Mouse (Mus musculus) erythroblast, embryonic 14.5 days (primary cell): ENCODE measurements at regions not wholly inside any gene's neighbourhood (a gene's known extent, or its start where the extent isn't known, plus 50 kb on each side); places are given as distances from the start of the nearest gene placed in this dataset.

Experiments
- H3K27me3 ChIP-seq: 2 replicates; pipeline ENCODE4 v1.6.1; 2012; ENCODE audit warnings: inconsistent platforms; ENCODE audit not compliant: control insufficient read depth
- H3K36me3 ChIP-seq: 2 replicates; pipeline ENCODE4 v1.6.1; 2012; ENCODE audit warnings: mild to moderate bottlenecking, inconsistent platforms; ENCODE audit not compliant: control insufficient read depth
- H3K4me1 ChIP-seq: 2 replicates; pipeline ENCODE4 v1.6.1; 2012; ENCODE audit warnings: inconsistent platforms; ENCODE audit not compliant: control insufficient read depth
- H3K4me3 ChIP-seq: replicated peaks from 2 replicates; pipeline ENCODE3; 2012; ENCODE audit warnings: moderate library complexity, mild to moderate bottlenecking, inconsistent platforms
- H3K9me3 ChIP-seq: 2 replicates; pipeline ENCODE4 v1.6.1; 2012; ENCODE audit warnings: low read length, inconsistent platforms, mixed read lengths; ENCODE audit not compliant: control insufficient read depth
- GATA1 ChIP-seq: IDR thresholded peaks from 2 replicates; pipeline ENCODE4 v1.6.1; 2012; ENCODE audit warnings: low read length, inconsistent platforms, mixed read lengths
- TAL1 ChIP-seq: IDR thresholded peaks from 3 replicates; pipeline ENCODE4 v1.6.1; 2012; ENCODE audit warnings: low read length, inconsistent platforms, mixed read lengths

DNA sequence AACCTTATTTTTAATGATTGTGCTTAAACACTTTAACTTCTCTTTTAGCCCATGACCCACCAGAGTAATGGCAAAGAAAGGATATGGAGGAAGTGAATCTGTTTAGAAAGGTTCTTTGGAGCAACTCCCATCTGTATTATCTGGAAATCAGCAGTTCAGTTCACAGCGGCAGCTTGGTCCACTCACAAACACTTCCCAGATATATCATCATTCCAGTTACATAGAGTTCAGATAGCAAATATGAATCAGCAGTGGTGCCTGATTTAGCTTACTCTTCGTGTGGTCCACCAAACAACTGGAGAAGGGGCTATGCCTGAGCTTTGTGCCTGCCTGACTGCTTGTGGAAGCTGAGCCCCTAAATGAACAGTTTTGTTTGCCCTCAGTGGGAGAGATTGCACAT lies 1385.9 kb upstream of the Zeb2 start:
- Histone ChIP-seq H3K4me1 (no peaks in the 10 kb centered on the region), H3K4me3 (no peak overlapping the region), H3K36me3 (no peaks in the 10 kb centered on the region), H3K27me3 (no peaks in the 10 kb centered on the region), H3K9me3 (no peaks in the 10 kb centered on the region)
- no peak for TF ChIP-seq GATA1
- no peak for TF ChIP-seq TAL1

DNA sequence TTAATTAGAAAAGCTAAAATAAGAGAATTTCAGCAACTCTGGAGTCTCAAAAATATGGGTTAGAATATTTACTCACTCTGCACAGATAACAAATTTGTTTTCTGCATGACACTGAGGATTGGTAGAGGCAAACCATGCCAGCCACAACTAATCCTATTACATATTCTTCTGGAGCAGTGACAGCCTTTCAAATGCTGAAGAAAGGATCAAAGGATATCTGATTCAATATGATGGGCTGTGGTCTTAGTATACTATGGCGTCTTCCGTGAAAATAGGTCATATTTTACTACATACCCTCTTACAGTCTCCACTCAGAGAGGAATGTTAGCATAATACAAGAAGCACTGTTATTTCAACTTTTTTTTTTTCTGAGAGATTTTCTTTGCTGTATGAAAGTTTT lies 1375.1 kb upstream of the Zeb2 start:
- Histone ChIP-seq H3K9me3 (no peaks in the 10 kb centered on the region), H3K36me3 (no peaks in the 10 kb centered on the region), H3K4me1 (no peaks in the 10 kb centered on the region), H3K4me3 (no peak overlapping the region), H3K27me3 (no peaks in the 10 kb centered on the region)
- TF ChIP-seq TAL1: no peak
- TF ChIP-seq GATA1: no peak

DNA sequence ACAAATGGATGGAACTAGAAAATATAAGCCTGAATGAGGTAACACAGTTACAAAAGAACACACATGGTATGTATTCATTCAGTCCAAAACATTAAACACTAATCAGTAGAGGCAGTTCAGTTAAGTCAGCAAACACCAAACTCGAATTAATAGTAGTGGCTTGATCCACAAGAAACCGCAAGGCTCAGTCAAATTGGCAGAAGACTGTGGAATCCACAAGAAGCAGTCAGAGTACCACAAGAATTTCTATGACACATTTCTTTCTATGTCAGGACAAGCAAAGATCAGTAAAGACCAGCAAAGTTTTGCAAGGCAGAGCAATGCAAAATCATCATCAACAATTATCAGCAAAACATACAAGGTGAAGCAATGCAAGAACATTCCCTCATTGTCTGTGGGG lies 1373.9 kb upstream of the Zeb2 start:
- TF ChIP-seq TAL1 (no peak), GATA1 (no peak)
- Histone ChIP-seq H3K4me1 (no peaks in the 10 kb centered on the region), H3K27me3 (no peaks in the 10 kb centered on the region), H3K9me3 (no peaks in the 10 kb centered on the region), H3K4me3 (no peak overlapping the region), H3K36me3 (no peaks in the 10 kb centered on the region)

GRCm38 (mm10) chr2:46468936-46469629 lies 1351.9 kb upstream of the Zeb2 start:
- H3K27me3 ChIP-seq: no peaks in the 10 kb centered on the region
- H3K9me3 ChIP-seq: no peaks in the 10 kb centered on the region
- no peak overlapping the region for H3K4me3 ChIP-seq
- TF ChIP-seq GATA1: no peak
- no peak for TF ChIP-seq TAL1
- no peaks in the 10 kb centered on the region for H3K4me1 ChIP-seq
- H3K36me3 ChIP-seq: no peaks in the 10 kb centered on the region

- H3K27me3 ChIP-seq: no peaks in the 10 kb centered on the region
- H3K36me3 ChIP-seq: no peaks in the 10 kb centered on the region
- no peaks in the 10 kb centered on the region for H3K4me1 ChIP-seq
- H3K4me3 ChIP-seq: no peak overlapping the region
- H3K9me3 ChIP-seq: no peaks in the 10 kb centered on the region
- no peak for TF ChIP-seq GATA1
- no peak for TF ChIP-seq TAL1
These were observed 1348.2 kb upstream of the Zeb2 start for GRCm38 (mm10) chr2:46465389-46465788.

- TF ChIP-seq GATA1 (no peak), TAL1 (no peak)
- no peak overlapping the region for H3K4me3 ChIP-seq
- no peaks in the 10 kb centered on the region for H3K36me3 ChIP-seq
- H3K9me3 ChIP-seq: no peaks in the 10 kb centered on the region
- H3K27me3 ChIP-seq: no peaks in the 10 kb centered on the region
- no peaks in the 10 kb centered on the region for H3K4me1 ChIP-seq
These were observed 1347.7 kb upstream of the Zeb2 start for GRCm38 (mm10) chr2:46464913-46465312.

DNA sequence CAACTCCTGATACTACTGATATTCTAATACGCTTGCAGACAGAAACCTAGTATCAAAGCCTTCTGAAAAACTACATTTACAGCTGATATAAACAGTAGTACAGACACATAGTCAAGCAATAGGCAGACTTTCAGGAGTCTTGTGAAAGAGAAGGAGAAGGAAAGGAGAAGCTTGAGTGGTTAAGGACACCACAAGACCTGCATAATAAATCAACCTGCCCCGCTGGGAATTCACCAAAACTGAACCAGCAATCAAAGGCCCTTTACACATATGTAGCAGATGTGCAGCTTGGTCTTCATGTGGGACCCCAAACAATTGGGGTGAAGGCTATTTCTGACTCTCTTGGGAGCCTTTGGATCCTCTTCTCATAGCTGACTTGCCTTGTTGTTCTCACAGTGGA lies 1345.5 kb upstream of the Zeb2 start:
- no peaks in the 10 kb centered on the region for H3K27me3 ChIP-seq
- no peak overlapping the region for H3K4me3 ChIP-seq
- no peaks in the 10 kb centered on the region for H3K4me1 ChIP-seq
- no peaks in the 10 kb centered on the region for H3K36me3 ChIP-seq
- TF ChIP-seq GATA1: no peak
- TF ChIP-seq TAL1: no peak
- no peaks in the 10 kb centered on the region for H3K9me3 ChIP-seq

DNA sequence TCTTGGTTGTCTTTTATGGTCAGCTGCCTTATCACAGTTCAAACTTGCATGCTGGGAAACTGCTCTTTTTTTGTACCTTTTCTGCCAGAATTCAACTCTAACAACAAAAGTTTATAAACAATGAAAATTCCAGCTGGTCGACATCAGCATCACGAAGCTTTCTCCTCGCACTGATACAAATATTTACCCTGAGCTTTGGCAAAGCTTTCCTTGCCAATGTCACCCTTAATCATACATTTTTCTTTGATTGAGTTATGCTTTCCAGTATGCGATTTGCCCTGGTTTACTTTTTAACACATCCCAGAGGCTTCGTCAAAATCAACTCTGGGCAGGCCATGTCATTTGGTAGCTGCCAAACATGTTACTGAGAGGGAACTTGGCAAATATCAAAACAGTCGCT lies 1333.5 kb upstream of the Zeb2 start:
- Histone ChIP-seq H3K9me3 (no peaks in the 10 kb centered on the region; the same call in 1 of the 2 replicates), H3K36me3 (no peaks in the 10 kb centered on the region), H3K27me3 (no peaks in the 10 kb centered on the region), H3K4me3 (no peak overlapping the region), H3K4me1 (no peaks in the 10 kb centered on the region)
- TF ChIP-seq GATA1 (no peak), TAL1 (no peak)

GRCm38 (mm10) chr2:46445306-46445705 lies 1328.1 kb upstream of the Zeb2 start:
- Histone ChIP-seq H3K4me3 (no peak overlapping the region), H3K4me1 (no peaks in the 10 kb centered on the region), H3K36me3 (no peaks in the 10 kb centered on the region), H3K27me3 (no peaks in the 10 kb centered on the region), H3K9me3 (no peaks in the 10 kb centered on the region)
- TF ChIP-seq GATA1 (no peak), TAL1 (no peak)

DNA sequence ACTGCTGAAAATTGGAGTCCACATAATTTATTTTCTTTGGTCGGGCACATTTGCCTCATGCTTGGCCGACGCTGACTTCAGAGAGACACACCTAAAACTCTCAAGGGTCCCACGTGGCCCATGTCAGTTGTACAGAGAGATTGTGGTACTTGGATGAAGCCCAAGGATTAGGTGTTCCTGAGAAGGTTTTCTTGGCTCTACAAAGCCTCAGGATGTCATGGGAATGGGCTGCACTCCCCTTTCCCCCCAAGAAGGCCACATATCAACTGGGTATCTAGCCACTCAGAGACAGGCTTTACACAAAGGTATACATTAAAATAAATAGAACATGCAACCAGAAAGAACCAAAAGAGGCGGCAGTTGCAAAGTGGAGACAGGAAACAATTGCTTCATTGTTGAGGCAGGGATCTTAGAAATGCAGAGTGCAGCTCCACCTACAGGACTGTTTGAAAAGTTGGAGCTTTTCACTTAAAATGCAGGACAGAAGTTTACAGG lies 1326.5 kb upstream of the Zeb2 start:
- no peaks in the 10 kb centered on the region for H3K4me1 ChIP-seq
- H3K36me3 ChIP-seq: no peaks in the 10 kb centered on the region
- no peaks in the 10 kb centered on the region for H3K9me3 ChIP-seq
- H3K27me3 ChIP-seq: no peaks in the 10 kb centered on the region
- no peak overlapping the region for H3K4me3 ChIP-seq
- TF ChIP-seq TAL1: no peak
- no peak for TF ChIP-seq GATA1
